Comparison of ENCODE assay signal across 12 mouse cellular contexts in genomic region chr1:135369415-135369814, GRCm38 (mm10). TPM values are rescaled to one million over a fixed set of nuclear protein-coding genes. Genes with fewer than 3 reads are reported as not detected.
DNase-seq lines count a peak whose midpoint lies in the region; ATAC-seq and TF ChIP-seq lines count a peak whose summit lies in the region.
"Had no signal": no experiment of that assay in that cellular context is flagged by ENCODE, and none has a peak within 500 bp of the region (broad histone marks: within the 10 kb centered on the region; RNA-seq: fewer than 3 reads in every experiment).

No protein-coding gene starts in this region.

- H3K4me2 ChIP-seq in forebrain, embryonic 13.5 days: 0 out of 2 replicates have a peak overlapping the region, but pooled peaks have one; percentile 88
- H3K4me2 ChIP-seq in forebrain, embryonic 15.5 days (replicated peaks): no peak overlapping the region; the same call in 1 of the 2 replicates
- H3K4me2 ChIP-seq in kidney, embryonic 15.5 days: 0 out of 2 replicates have a peak overlapping the region, but pooled peaks have one; percentile 98
- H3K4me2 ChIP-seq in stomach, embryonic 15.5 days: peak overlapping the region; percentile 87; the same call in 1 of the 2 replicates
- no peak overlapping the region for H3K4me2 ChIP-seq in stomach, postnatal 0 days (replicated peaks; ENCODE audit: low read depth)
- H3K4me2 ChIP-seq in stomach, embryonic 16.5 days (ENCODE audit: low read depth, low read length): no peak overlapping the region

- H3K4me3 ChIP-seq in forebrain, embryonic 13.5 days: no peak overlapping the region
- H3K4me3 ChIP-seq in forebrain, embryonic 15.5 days: no peak overlapping the region
- no peak overlapping the region for H3K4me3 ChIP-seq in kidney, embryonic 15.5 days (replicated peaks)
- H3K4me3 ChIP-seq in stomach, embryonic 15.5 days (replicated peaks): no peak overlapping the region
- H3K4me3 ChIP-seq in stomach, postnatal 0 days (ENCODE audit: low read depth, low read length): no peak overlapping the region
- no peak overlapping the region for H3K4me3 ChIP-seq in stomach, embryonic 16.5 days (replicated peaks; ENCODE audit: low read length)

- peaks cover 60% of the 10 kb centered on the region for H3K4me1 ChIP-seq in forebrain, embryonic 13.5 days
- peaks cover 40% of the 10 kb centered on the region for H3K4me1 ChIP-seq in forebrain, embryonic 15.5 days
- peaks cover 37% of the 10 kb centered on the region for H3K4me1 ChIP-seq in kidney, embryonic 15.5 days
- H3K4me1 ChIP-seq in stomach, embryonic 15.5 days: peaks cover 29% of the 10 kb centered on the region
- no peaks in the 10 kb centered on the region for H3K4me1 ChIP-seq in stomach, postnatal 0 days (replicated peaks; ENCODE audit: control insufficient read depth, insufficient read depth)
- H3K4me1 ChIP-seq in stomach, embryonic 16.5 days (ENCODE audit: control insufficient read depth, insufficient read depth, low read length): peaks cover 19% of the 10 kb centered on the region

- no peak for TF ChIP-seq CTCF in stomach, postnatal 0 days (IDR thresholded peaks at IDR 0.05; ENCODE audit: low read depth)

- 82% methylated on average over 5 of the region's 5 CpGs for WGBS in forebrain, embryonic 13.5 days
- WGBS in forebrain, embryonic 15.5 days: 81% methylated on average over 5 of the region's 5 CpGs
- 82% methylated on average over 5 of the region's 5 CpGs for WGBS in kidney, embryonic 15.5 days
- WGBS in stomach, embryonic 15.5 days: 68% methylated on average over 5 of the region's 5 CpGs
- 64% methylated on average over 5 of the region's 5 CpGs for WGBS in stomach, postnatal 0 days
- WGBS in stomach, embryonic 16.5 days: 61% methylated on average over 5 of the region's 5 CpGs

- no peak overlapping the region for H3K27ac ChIP-seq in forebrain, embryonic 13.5 days
- H3K27ac ChIP-seq in forebrain, embryonic 15.5 days (replicated peaks): no peak overlapping the region
- no peak overlapping the region for H3K27ac ChIP-seq in kidney, embryonic 15.5 days
- no peak overlapping the region for H3K27ac ChIP-seq in stomach, embryonic 15.5 days
- H3K27ac ChIP-seq in stomach, postnatal 0 days (replicated peaks): no peak overlapping the region
- 0 out of 2 replicates have a peak overlapping the region, but pooled peaks have one; percentile 27 for H3K27ac ChIP-seq in stomach, embryonic 16.5 days (ENCODE audit: low read length)
- H3K27ac ChIP-seq: embryonic facial prominence, embryonic 12.5 days had no signal

- no peak for TF ChIP-seq EP300 in stomach, postnatal 0 days (optimal IDR thresholded peaks at IDR 0.05)

- no peak overlapping the region for H3K9ac ChIP-seq in forebrain, embryonic 13.5 days
- no peak overlapping the region for H3K9ac ChIP-seq in forebrain, embryonic 15.5 days (replicated peaks)
- H3K9ac ChIP-seq in kidney, embryonic 15.5 days: no peak overlapping the region
- H3K9ac ChIP-seq in stomach, embryonic 15.5 days: no peak overlapping the region
- no peak overlapping the region for H3K9ac ChIP-seq in stomach, postnatal 0 days (ENCODE audit: low read length)
- no peak overlapping the region for H3K9ac ChIP-seq in stomach, embryonic 16.5 days (ENCODE audit: low read length)
- H3K9ac ChIP-seq: liver, postnatal 0 days had no signal

- no peak for DNase-seq in kidney, postnatal 10 days
- no peak for DNase-seq in stomach, postnatal 0 days (ENCODE audit: low spot score)
- DNase-seq in right cerebral cortex, postnatal 36 days (ENCODE audit: low spot score in 2 of 2): no peak
- DNase-seq: liver, postnatal 0 days; spleen, adult 18-20 months had no signal

- H3K36me3 ChIP-seq in forebrain, embryonic 13.5 days (ENCODE audit: poor library complexity, severe bottlenecking): 0 out of 2 replicates have a peak, but pooled peaks cover 5% of the 10 kb centered on the region
- no peaks in the 10 kb centered on the region for H3K36me3 ChIP-seq in forebrain, embryonic 15.5 days
- H3K36me3 ChIP-seq in kidney, embryonic 15.5 days: no peaks in the 10 kb centered on the region
- H3K36me3 ChIP-seq in stomach, embryonic 15.5 days: no peaks in the 10 kb centered on the region
- H3K36me3 ChIP-seq in stomach, postnatal 0 days (ENCODE audit: control insufficient read depth, insufficient read depth, low read length): no peaks in the 10 kb centered on the region
- H3K36me3 ChIP-seq in stomach, embryonic 16.5 days (ENCODE audit: control insufficient read depth, insufficient read depth, low read length): no peaks in the 10 kb centered on the region
- H3K36me3 ChIP-seq: embryonic facial prominence, embryonic 12.5 days had no signal

- H3K27me3 ChIP-seq in forebrain, embryonic 13.5 days: no peaks in the 10 kb centered on the region
- H3K27me3 ChIP-seq in forebrain, embryonic 15.5 days: no peaks in the 10 kb centered on the region
- no peaks in the 10 kb centered on the region for H3K27me3 ChIP-seq in kidney, embryonic 15.5 days
- no peaks in the 10 kb centered on the region for H3K27me3 ChIP-seq in stomach, embryonic 15.5 days (replicated peaks)
- H3K27me3 ChIP-seq in stomach, postnatal 0 days (ENCODE audit: control insufficient read depth, insufficient read depth, low read length): no peaks in the 10 kb centered on the region
- no peaks in the 10 kb centered on the region for H3K27me3 ChIP-seq in stomach, embryonic 16.5 days (ENCODE audit: control insufficient read depth, insufficient read depth, low read length)
- H3K27me3 ChIP-seq: embryonic facial prominence, embryonic 12.5 days had no signal

- no peaks in the 10 kb centered on the region for H3K9me3 ChIP-seq in forebrain, embryonic 13.5 days (replicated peaks)
- no peaks in the 10 kb centered on the region for H3K9me3 ChIP-seq in forebrain, embryonic 15.5 days
- H3K9me3 ChIP-seq in kidney, embryonic 15.5 days (replicated peaks): no peaks in the 10 kb centered on the region
- H3K9me3 ChIP-seq in stomach, embryonic 15.5 days: no peaks in the 10 kb centered on the region
- H3K9me3 ChIP-seq in stomach, postnatal 0 days (ENCODE audit: control insufficient read depth, low read length): no peaks in the 10 kb centered on the region
- H3K9me3 ChIP-seq in stomach, embryonic 16.5 days (replicated peaks; ENCODE audit: control insufficient read depth, low read length): no peaks in the 10 kb centered on the region
- H3K9me3 ChIP-seq: embryonic facial prominence, embryonic 12.5 days had no signal

- no peak for ATAC-seq in forebrain, embryonic 13.5 days
- ATAC-seq in forebrain, embryonic 15.5 days (replicated peaks): no peak
- ATAC-seq in kidney, embryonic 15.5 days (replicated peaks; ENCODE audit: low FRiP score): no peak
- ATAC-seq in stomach, embryonic 15.5 days (ENCODE audit: insufficient read depth, low FRiP score, low read depth): no peak
- ATAC-seq in stomach, postnatal 0 days (ENCODE audit: low FRiP score, low TSS enrichment): no peak
- ATAC-seq in stomach, embryonic 16.5 days (ENCODE audit: insufficient read depth, low FRiP score): no peak
- ATAC-seq: CD4-positive, CD25-positive, alpha-beta regulatory T cell, adult 4 months had no signal

RNA-seq across cellular contexts. Expression of gene Shisa4, which starts 5.6 kb away (rescaled TPM):
- polyA plus RNA-seq in forebrain, embryonic 13.5 days (2015; fragmentation: Nextera tagmentation; extraction: Ambion mirVana): 70.0 and 84.4 TPM in 2 replicates
- 94.3 and 104 TPM in 2 replicates for polyA plus RNA-seq in forebrain, embryonic 15.5 days (2015; fragmentation: Nextera tagmentation; extraction: Ambion mirVana)
- polyA plus RNA-seq in kidney, embryonic 15.5 days (2015; fragmentation: Nextera tagmentation; extraction: Ambion mirVana): 43.5 and 48.3 TPM in 2 replicates
- 42.3 and 44.1 TPM in 2 replicates for polyA plus RNA-seq in stomach, embryonic 15.5 days (2015; fragmentation: Nextera tagmentation; extraction: Ambion mirVana)
- polyA plus RNA-seq in stomach, postnatal 0 days (2015; fragmentation: Nextera tagmentation; extraction: Ambion mirVana): 23.2 and 25.0 TPM in 2 replicates
- 37.2 and 38.8 TPM in 2 replicates for polyA plus RNA-seq in stomach, embryonic 16.5 days (2015; fragmentation: Nextera tagmentation; extraction: Ambion mirVana)

RNA-seq across cellular contexts. Expression of gene Lmod1, which starts 44.8 kb away (rescaled TPM):
- 0.22 and 0.30 TPM in 2 replicates for polyA plus RNA-seq in forebrain, embryonic 13.5 days (2015; fragmentation: Nextera tagmentation; extraction: Ambion mirVana)
- 0.27 and 0.42 TPM in 2 replicates for polyA plus RNA-seq in forebrain, embryonic 15.5 days (2015; fragmentation: Nextera tagmentation; extraction: Ambion mirVana)
- 0.95 and 3.4 TPM in 2 replicates for polyA plus RNA-seq in kidney, embryonic 15.5 days (2015; fragmentation: Nextera tagmentation; extraction: Ambion mirVana)
- polyA plus RNA-seq in stomach, embryonic 15.5 days (2015; fragmentation: Nextera tagmentation; extraction: Ambion mirVana): 13.0 and 14.0 TPM in 2 replicates
- 19.5 and 22.4 TPM in 2 replicates for polyA plus RNA-seq in stomach, postnatal 0 days (2015; fragmentation: Nextera tagmentation; extraction: Ambion mirVana)
- 17.5 and 20.2 TPM in 2 replicates for polyA plus RNA-seq in stomach, embryonic 16.5 days (2015; fragmentation: Nextera tagmentation; extraction: Ambion mirVana)

RNA-seq across cellular contexts. Expression of gene Timm17a, which starts 55.8 kb away (rescaled TPM):
- 167 and 179 TPM in 2 replicates for polyA plus RNA-seq in forebrain, embryonic 13.5 days (2015; fragmentation: Nextera tagmentation; extraction: Ambion mirVana)
- polyA plus RNA-seq in forebrain, embryonic 15.5 days (2015; fragmentation: Nextera tagmentation; extraction: Ambion mirVana): 141 and 151 TPM in 2 replicates
- polyA plus RNA-seq in kidney, embryonic 15.5 days (2015; fragmentation: Nextera tagmentation; extraction: Ambion mirVana): 210 and 234 TPM in 2 replicates
- polyA plus RNA-seq in stomach, embryonic 15.5 days (2015; fragmentation: Nextera tagmentation; extraction: Ambion mirVana): 188 and 218 TPM in 2 replicates
- polyA plus RNA-seq in stomach, postnatal 0 days (2015; fragmentation: Nextera tagmentation; extraction: Ambion mirVana): 237 and 250 TPM in 2 replicates
- polyA plus RNA-seq in stomach, embryonic 16.5 days (2015; fragmentation: Nextera tagmentation; extraction: Ambion mirVana): 194 and 219 TPM in 2 replicates

Comparison
In these comparisons a context has a peak if more than half of its experiments do, and no peak if none do; other contexts are left out.
1. H3K4me2 ChIP-seq: peak in forebrain, embryonic 13.5 days (single experiment), kidney, embryonic 15.5 days (single experiment) and stomach, embryonic 15.5 days (single experiment); none in forebrain, embryonic 15.5 days (single experiment), stomach, postnatal 0 days (single experiment) and stomach, embryonic 16.5 days (single experiment).